Mouse (Mus musculus) neural tube, embryonic 15.5 days (tissue): ENCODE data around the gene Ctsz. TPM values are rescaled to one million over a fixed set of nuclear protein-coding genes. Genes with fewer than 3 reads are reported as not detected.

Experiments
- polyA plus RNA-seq: library from polyadenylated mRNA; unstranded; fragments of >200 nt; fragmentation: Nextera tagmentation; extraction: Ambion mirVana; gene quantifications from 2 replicates; pipeline ENCODE4 v1.2.1, GENCODE M21; 2015

Ctsz gene
- polyA plus RNA-seq, 1 experiment from 2014 or later, result 85.7 TPM

Other genes starting within 250 kb of the Ctsz start
- gene Gnas, start 154.7 kb downstream of the Ctsz start, polyA plus RNA-seq, result 1,725 and 1,770 TPM in 2 replicates
- 17.0 and 19.8 TPM in 2 replicates for gene Gm20721, start 92.3 kb downstream of the Ctsz start, polyA plus RNA-seq
- 101 TPM in 2 replicates for gene Nelfcd, start 23.2 kb downstream of the Ctsz start, polyA plus RNA-seq
- 0.29 and 0.50 TPM in 2 replicates for gene Tubb1, start 11.7 kb upstream of the Ctsz start, polyA plus RNA-seq
- gene Atp5e, start 25.1 kb upstream of the Ctsz start, polyA plus RNA-seq, result 758 and 902 TPM in 2 replicates
- gene Prelid3b, start 34.0 kb upstream of the Ctsz start, polyA plus RNA-seq, result 110 and 112 TPM in 2 replicates
- gene Zfp831, start 204.5 kb upstream of the Ctsz start, polyA plus RNA-seq, result 0.01 TPM in 1 of 2 replicates, not detected in the other